Mouse (Mus musculus) heart, embryonic 16.5 days (tissue): ENCODE results near the gene Th. TPM values are rescaled to one million over a fixed set of nuclear protein-coding genes. Genes with fewer than 3 reads are reported as not detected.

Experiments used
- ATAC-seq: fragments of 200-750 bp; cut with Nextera tagmentation; replicated peaks from 2 replicates; pipeline ENCODE4 v1.8.0; 2017; ENCODE audit warnings: moderate number of reproducible peaks; ENCODE audit not compliant: insufficient read depth, low FRiP score; ENCODE audit errors: extremely low read depth
- H3K27ac ChIP-seq: fragments of 300-500 bp; sonication (generic); 2 replicates; pipeline ENCODE4 v1.5.1; 2014; ENCODE audit warnings: mild to moderate bottlenecking, low read length, control low read depth, moderate library complexity
- H3K27me3 ChIP-seq: fragments of 300-500 bp; sonication (generic); 2 replicates; pipeline ENCODE4 v1.6.1; 2014; ENCODE audit warnings: low read length, mixed read lengths; ENCODE audit not compliant: control insufficient read depth, insufficient read depth
- H3K36me3 ChIP-seq: fragments of 300-500 bp; sonication (generic); 2 replicates; pipeline ENCODE4 v1.6.1; 2014; ENCODE audit not compliant: control insufficient read depth, insufficient read depth
- H3K4me1 ChIP-seq: fragments of 300-500 bp; sonication (generic); 2 replicates; pipeline ENCODE4 v1.6.1; 2014; ENCODE audit warnings: low read length, mixed read lengths; ENCODE audit not compliant: control insufficient read depth, insufficient read depth
- H3K4me2 ChIP-seq: fragments of 300-500 bp; sonication (generic); 2 replicates; pipeline ENCODE4 v1.6.1; 2014; ENCODE audit warnings: low read depth, mild to moderate bottlenecking, control low read depth, low read length
- H3K4me3 ChIP-seq: fragments of 300-500 bp; sonication (generic); 2 replicates; pipeline ENCODE4 v1.5.1; 2014; ENCODE audit warnings: mild to moderate bottlenecking, control low read depth, low read length
- H3K9ac ChIP-seq: fragments of 300-500 bp; sonication (generic); 2 replicates; pipeline ENCODE4 v1.6.1; 2014; ENCODE audit warnings: low read length, control low read depth
- H3K9me3 ChIP-seq: fragments of 300-500 bp; sonication (generic); replicated peaks from 2 replicates; pipeline ENCODE4 v1.6.1; 2016; ENCODE audit warnings: low read length; ENCODE audit not compliant: control insufficient read depth
- WGBS: fragments of 180-500 bp; shearing (Covaris S2); extraction: QIAGEN DNeasy Blood & Tissue Kit; methylation state at CpG from one replicate; pipeline ENCODE4 v1.1.7; 2014; 5-methylcytosine and 5-hydroxymethylcytosine counted together
- polyA plus RNA-seq: library from polyadenylated mRNA; unstranded; fragments of >200 nt; fragmentation: Nextera tagmentation; extraction: Ambion mirVana; gene quantifications from 2 replicates; pipeline ENCODE4 v1.2.1, GENCODE M21; 2015

Gene Th
- polyA plus RNA-seq, 1 experiment from 2014 or later, result 0.28 TPM

- Histone ChIP-seq H3K9me3 (no peaks in the 10 kb centered on the region), H3K4me1 (no peaks in the 10 kb centered on the region), H3K4me3 (no peak overlapping the region), H3K4me2 (no peak overlapping the region), H3K27ac (no peak overlapping the region), H3K27me3 (no peaks in the 10 kb centered on the region), H3K9ac (no peak overlapping the region), H3K36me3 (no peaks in the 10 kb centered on the region)
- 84% methylated on average over 14 of the region's 14 CpGs for WGBS
- ATAC-seq, result no peak
These were observed 4.8 kb upstream of the Th start for GRCm38 (mm10) chr7:142935708-142936107.

GRCm38 (mm10) chr7:142932469-142932868, 1.5 kb upstream of the Th start:
- no peak for ATAC-seq
- H3K27me3 ChIP-seq, result no peaks in the 10 kb centered on the region
- H3K4me2 ChIP-seq, result no peak overlapping the region
- no peaks in the 10 kb centered on the region for H3K36me3 ChIP-seq
- no peak overlapping the region for H3K4me3 ChIP-seq
- H3K9me3 ChIP-seq, result no peaks in the 10 kb centered on the region
- no peak overlapping the region for H3K9ac ChIP-seq
- H3K4me1 ChIP-seq, result no peaks in the 10 kb centered on the region; the same call in 1 of the 2 replicates
- no peak overlapping the region for H3K27ac ChIP-seq
- 69% methylated on average over 3 of the region's 3 CpGs for WGBS

DNA sequence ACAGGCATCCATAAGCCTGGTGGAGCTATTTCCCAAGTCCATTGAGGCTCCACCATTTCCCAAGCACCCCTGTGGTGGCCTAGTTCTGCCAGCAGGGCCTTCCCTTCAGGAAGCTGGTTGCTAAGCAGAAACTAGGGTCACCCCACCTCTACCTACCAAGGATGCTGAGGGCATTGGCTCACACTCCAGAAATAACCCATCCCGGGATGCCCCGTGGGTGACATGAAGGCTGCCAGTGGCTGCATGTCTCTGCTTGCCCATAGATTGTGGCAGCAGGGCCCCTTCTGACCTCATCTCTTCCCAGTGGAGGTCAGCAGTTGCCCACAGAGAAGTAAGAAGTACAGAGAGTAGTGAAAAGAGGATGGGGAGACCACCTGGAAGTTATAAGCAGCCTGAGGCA, 1.4 kb downstream of the Th start:
- peak; percentile 69; the same call in 1 of the 2 replicates for ATAC-seq
- WGBS, result 40% methylated on average over 2 of the region's 2 CpGs

DNA sequence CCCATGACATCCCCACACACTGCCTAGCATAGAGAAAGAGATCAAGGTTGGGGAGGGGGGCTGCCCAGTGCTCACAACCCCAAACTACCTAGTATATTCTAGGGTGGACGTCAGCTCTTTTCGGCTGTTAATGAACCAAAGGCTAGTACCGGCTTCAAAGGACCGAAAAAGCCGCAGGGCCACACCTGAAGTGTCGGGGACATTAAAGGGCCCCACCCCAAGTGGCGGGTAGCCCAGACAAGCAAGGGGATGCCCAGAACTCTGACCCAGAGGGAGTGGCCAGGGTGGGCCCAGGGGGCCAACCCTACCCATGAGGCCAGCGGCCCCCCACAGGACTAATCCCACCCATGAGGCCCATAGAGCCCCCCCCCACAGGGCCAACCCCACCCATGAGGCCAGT, 3.6 kb downstream of the Th start:
- no peaks in the 10 kb centered on the region; the same call in 1 of the 2 replicates for H3K4me1 ChIP-seq
- no peaks in the 10 kb centered on the region for H3K36me3 ChIP-seq
- no peak overlapping the region for H3K27ac ChIP-seq
- no peaks in the 10 kb centered on the region; the same call in 1 of the 2 replicates for H3K27me3 ChIP-seq
- H3K9ac ChIP-seq, result no peak overlapping the region
- H3K9me3 ChIP-seq, result no peaks in the 10 kb centered on the region
- 86% methylated on average over 8 of the region's 8 CpGs for WGBS
- no peak overlapping the region for H3K4me3 ChIP-seq
- no peak overlapping the region for H3K4me2 ChIP-seq
- ATAC-seq, result no peak

More for the DNA sequence above, 1.4 kb downstream of the Th start:
- H3K27me3 ChIP-seq, result no peaks in the 10 kb centered on the region; the same call in 1 of the 2 replicates
- H3K4me2 ChIP-seq, result no peak overlapping the region
- H3K4me1 ChIP-seq, result no peaks in the 10 kb centered on the region; the same call in 1 of the 2 replicates
- H3K9ac ChIP-seq, result no peak overlapping the region
- H3K36me3 ChIP-seq, result no peaks in the 10 kb centered on the region
- H3K27ac ChIP-seq, result no peak overlapping the region
- H3K9me3 ChIP-seq, result no peaks in the 10 kb centered on the region
- H3K4me3 ChIP-seq, result no peak overlapping the region

GRCm38 (mm10) chr7:142918641-142919628, 12.0 kb downstream of the Th start:
- ATAC-seq, result peak; percentile 75

DNA sequence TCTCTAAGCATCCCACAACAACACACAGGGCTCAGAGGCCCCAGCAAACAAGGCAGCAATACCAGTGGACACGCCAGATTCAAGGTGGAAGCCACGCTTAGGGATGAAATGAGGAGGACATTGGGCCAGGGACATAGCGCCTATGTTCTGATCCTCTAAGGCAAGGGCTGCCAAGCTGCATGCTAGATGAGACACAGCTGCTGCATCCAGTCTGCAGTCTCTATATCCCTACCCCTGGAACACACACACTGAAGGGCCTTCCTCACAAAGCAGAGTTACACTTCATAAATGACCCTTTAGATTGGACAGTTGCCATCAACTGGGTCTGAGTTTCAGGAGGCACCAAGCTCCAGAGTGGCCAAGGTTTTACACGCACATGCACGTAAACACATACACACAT, 13.3 kb downstream of the Th start:
- Histone ChIP-seq H3K4me3 (no peak overlapping the region), H3K27ac (no peak overlapping the region), H3K9me3 (no peaks in the 10 kb centered on the region), H3K36me3 (no peaks in the 10 kb centered on the region), H3K4me2 (no peak overlapping the region), H3K27me3 (peaks cover 40% of the 10 kb centered on the region), H3K4me1 (no peaks in the 10 kb centered on the region), H3K9ac (no peak overlapping the region)
- WGBS, result 76% methylated on average over 5 of the region's 5 CpGs
- no peak for ATAC-seq

More at GRCm38 (mm10) chr7:142918641-142919628, 12.0 kb downstream of the Th start:
- Histone ChIP-seq H3K36me3 (no peaks in the 10 kb centered on the region), H3K27me3 (peaks cover 40% of the 10 kb centered on the region), H3K27ac (no peak overlapping the region), H3K4me1 (no peaks in the 10 kb centered on the region), H3K4me2 (no peak overlapping the region), H3K9ac (no peak overlapping the region), H3K4me3 (no peak overlapping the region), H3K9me3 (no peaks in the 10 kb centered on the region)
- 24% methylated on average over 8 of the region's 8 CpGs for WGBS

DNA sequence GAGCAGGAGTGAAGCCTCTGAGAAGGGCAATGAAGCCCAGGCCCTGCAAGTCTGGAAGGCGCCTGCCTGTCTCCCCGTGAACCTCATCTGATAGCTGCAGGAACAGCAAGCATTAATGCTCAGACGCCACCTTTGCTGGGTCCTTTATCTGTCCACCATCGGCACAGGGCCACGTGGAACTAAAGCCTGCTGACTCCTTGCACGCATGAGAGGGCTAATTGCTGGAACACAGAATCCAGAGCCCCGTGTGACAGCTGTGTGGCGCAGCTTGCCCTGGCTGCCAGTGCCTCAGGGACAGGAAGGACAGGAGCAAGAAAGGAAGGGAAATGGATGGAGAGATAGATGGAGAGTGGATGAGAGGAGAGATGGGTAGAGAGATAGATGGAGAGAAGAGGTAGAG, 14.8 kb downstream of the Th start:
- 41% methylated on average over 8 of the region's 8 CpGs for WGBS
- H3K27me3 ChIP-seq, result peaks cover 33% of the 10 kb centered on the region

DNA sequence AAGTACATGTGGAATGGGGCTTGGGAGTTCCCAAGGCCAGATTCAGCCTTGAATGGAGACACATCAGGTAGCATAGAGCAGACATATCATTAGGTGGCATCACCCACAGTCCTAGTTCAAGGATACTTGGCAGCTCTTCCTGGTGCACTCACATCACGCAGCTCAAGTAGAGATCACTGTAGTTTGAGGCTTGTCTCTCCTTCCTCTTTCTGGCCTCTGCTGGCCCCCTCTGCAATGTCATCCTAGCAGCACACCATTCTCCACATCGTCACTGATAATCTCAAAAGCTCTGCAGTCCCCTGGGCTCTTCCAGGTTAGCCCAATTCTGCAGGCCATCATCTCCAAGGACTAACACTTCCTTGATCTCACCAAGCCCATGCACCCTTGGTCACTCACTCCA, 19.2 kb downstream of the Th start:
- H3K9me3 ChIP-seq, result no peaks in the 10 kb centered on the region
- peaks cover 31% of the 10 kb centered on the region for H3K27me3 ChIP-seq
- WGBS, result 70% methylated on average over 2 of the region's 2 CpGs
- no peak overlapping the region for H3K4me3 ChIP-seq
- H3K9ac ChIP-seq, result no peak overlapping the region
- no peaks in the 10 kb centered on the region for H3K36me3 ChIP-seq
- H3K4me1 ChIP-seq, result no peaks in the 10 kb centered on the region
- no peak overlapping the region for H3K27ac ChIP-seq
- no peak for ATAC-seq
- H3K4me2 ChIP-seq, result no peak overlapping the region

More for the DNA sequence above, 14.8 kb downstream of the Th start:
- Histone ChIP-seq H3K36me3 (no peaks in the 10 kb centered on the region), H3K4me2 (no peak overlapping the region), H3K4me3 (no peak overlapping the region), H3K9ac (no peak overlapping the region), H3K9me3 (no peaks in the 10 kb centered on the region), H3K27ac (no peak overlapping the region), H3K4me1 (no peaks in the 10 kb centered on the region)
- ATAC-seq, result no peak

- Histone ChIP-seq H3K36me3 (no peaks in the 10 kb centered on the region), H3K9ac (no peak overlapping the region), H3K4me3 (no peak overlapping the region), H3K27ac (no peak overlapping the region), H3K27me3 (peaks cover 23% of the 10 kb centered on the region), H3K9me3 (no peaks in the 10 kb centered on the region), H3K4me1 (no peaks in the 10 kb centered on the region), H3K4me2 (no peak overlapping the region)
- no peak for ATAC-seq
- 71% methylated on average over 2 of the region's 2 CpGs for WGBS
These were observed 20.8 kb downstream of the Th start for GRCm38 (mm10) chr7:142910104-142910503.
